Mouse (Mus musculus) cortical plate, adult 2 months (tissue): ENCODE data around the gene Trp63. TPM values are rescaled to one million over a fixed set of nuclear protein-coding genes. Genes with fewer than 3 reads are reported as not detected.

Source experiments
- H3K27ac ChIP-seq: fragments of 200-500 bp; 2 replicates; pipeline ENCODE4 v1.5.1; 2012; ENCODE audit warnings: low read length, control low read depth, inconsistent platforms; ENCODE audit not compliant: insufficient read depth
- H3K4me1 ChIP-seq: fragments of 200-500 bp; 2 replicates; pipeline ENCODE4 v1.6.1; 2011; ENCODE audit warnings: low read length; ENCODE audit not compliant: control insufficient read depth, insufficient read depth
- H3K4me3 ChIP-seq: fragments of 200-500 bp; 2 replicates; pipeline ENCODE4 v1.5.1; 2011; ENCODE audit warnings: mild to moderate bottlenecking, low read length, control low read depth; ENCODE audit not compliant: insufficient read depth
- CTCF ChIP-seq: fragments of 200-500 bp; IDR thresholded peaks from 2 replicates; pipeline ENCODE4 v1.5.1; 2011; ENCODE audit warnings: mild to moderate bottlenecking, control low read depth, low read length; ENCODE audit not compliant: insufficient read depth; ENCODE audit errors: extremely low read depth
- POLR2A ChIP-seq: fragments of 200-500 bp; IDR thresholded peaks from 2 replicates; pipeline ENCODE4 v1.6.1; 2011; ENCODE audit warnings: mild to moderate bottlenecking, low read length, control low read depth; ENCODE audit not compliant: insufficient read depth; ENCODE audit errors: extremely low read depth
- polyA plus RNA-seq: library from polyadenylated mRNA; depleted of rRNA; stranded (reverse); fragments of >200 nt; gene quantifications from 2 replicates; pipeline ENCODE4 v1.2.3, GENCODE M21; 2012

Gene Trp63
- polyA plus RNA-seq, 1 experiment = 0.48 TPM

DNA sequence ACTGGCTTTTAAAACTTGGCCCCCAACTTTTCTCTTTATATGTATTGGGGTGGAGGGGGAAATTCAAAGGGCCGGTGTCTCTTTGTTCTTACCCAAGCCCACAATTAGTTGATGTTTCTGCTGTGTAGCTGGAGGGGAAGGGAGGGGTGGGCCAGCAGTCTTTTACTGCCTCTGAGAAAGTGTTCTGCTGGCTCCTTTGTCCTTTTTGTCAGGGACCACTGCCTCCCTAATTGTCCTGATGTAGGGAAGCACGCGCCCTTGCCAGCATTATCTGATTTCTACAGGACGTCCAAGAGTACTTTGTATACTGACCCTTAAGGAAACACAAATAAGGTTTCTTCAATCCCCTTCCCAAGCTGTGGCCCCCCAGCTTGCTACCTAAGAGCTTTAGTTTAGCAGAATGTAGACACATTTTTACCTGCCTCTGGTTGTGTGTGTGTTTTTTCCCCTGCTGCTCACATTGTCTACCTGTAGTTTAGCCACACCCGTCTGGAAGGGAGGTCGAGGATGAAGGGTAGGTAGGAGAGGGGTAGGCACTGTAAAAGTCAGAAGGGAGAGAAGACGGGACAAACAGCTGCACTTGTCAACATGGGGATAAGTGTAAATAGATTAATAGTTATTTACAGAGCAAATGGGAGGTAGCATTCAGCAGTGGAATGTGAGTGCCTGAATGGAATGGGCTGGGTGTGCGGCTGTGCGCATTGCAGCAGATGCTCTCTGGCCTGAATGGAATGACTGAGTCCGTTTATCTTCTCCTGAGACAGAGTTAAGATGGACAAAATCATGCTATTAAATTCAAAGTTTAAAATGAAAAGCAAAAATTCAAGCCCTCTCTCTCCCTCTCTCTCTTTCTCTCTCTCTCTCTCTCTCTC, 134.4 kb downstream of the Trp63 start:
- no peak overlapping the region for H3K4me3 ChIP-seq
- H3K27ac ChIP-seq = no peak overlapping the region
- no peaks in the 10 kb centered on the region for H3K4me1 ChIP-seq
- no peak for TF ChIP-seq POLR2A
- no peak for TF ChIP-seq CTCF

DNA sequence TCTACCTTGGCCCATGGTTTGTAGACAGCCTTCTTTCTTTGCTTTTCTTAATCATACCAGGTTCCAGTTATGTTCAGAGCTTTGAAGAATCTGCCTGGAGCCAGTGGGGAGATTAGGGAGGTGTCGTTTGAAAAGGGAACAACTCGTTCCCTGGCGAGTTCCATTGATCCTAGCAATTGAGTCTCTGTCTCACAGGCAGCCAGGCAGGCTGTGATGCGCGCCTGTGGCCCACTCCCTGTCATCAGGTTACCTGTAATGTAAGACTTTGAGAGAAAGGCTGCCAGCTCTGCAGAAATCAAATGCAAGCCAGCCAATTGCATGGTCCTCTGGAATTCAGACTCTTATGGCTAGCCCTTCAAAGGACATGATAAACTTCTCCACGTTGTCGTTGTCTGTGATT, 142.5 kb downstream of the Trp63 start:
- TF ChIP-seq CTCF (no peak), POLR2A (no peak)
- Histone ChIP-seq H3K27ac (no peak overlapping the region), H3K4me3 (no peak overlapping the region), H3K4me1 (no peaks in the 10 kb centered on the region)

DNA sequence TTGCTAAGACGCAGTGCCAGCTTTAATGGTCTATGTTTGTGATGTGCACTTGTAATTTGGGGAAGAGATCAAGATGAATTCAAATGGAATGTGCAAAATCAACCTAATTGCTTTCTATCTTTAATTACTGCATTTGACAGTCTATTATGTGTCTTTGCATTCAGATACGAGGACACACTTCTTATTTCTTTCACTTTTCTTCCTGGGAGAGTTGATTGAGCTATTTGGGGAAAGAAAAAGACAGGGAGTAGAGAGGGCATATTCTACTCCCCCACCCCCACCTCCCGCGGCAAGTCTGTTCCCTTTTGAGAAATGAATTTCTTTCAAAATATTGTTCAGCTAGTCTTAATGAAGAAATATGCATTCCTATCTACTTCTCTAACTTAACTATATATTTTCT, 149.0 kb downstream of the Trp63 start:
- TF ChIP-seq POLR2A = no peak
- TF ChIP-seq CTCF = no peak
- Histone ChIP-seq H3K4me1 (no peaks in the 10 kb centered on the region), H3K27ac (no peak overlapping the region), H3K4me3 (no peak overlapping the region)

DNA sequence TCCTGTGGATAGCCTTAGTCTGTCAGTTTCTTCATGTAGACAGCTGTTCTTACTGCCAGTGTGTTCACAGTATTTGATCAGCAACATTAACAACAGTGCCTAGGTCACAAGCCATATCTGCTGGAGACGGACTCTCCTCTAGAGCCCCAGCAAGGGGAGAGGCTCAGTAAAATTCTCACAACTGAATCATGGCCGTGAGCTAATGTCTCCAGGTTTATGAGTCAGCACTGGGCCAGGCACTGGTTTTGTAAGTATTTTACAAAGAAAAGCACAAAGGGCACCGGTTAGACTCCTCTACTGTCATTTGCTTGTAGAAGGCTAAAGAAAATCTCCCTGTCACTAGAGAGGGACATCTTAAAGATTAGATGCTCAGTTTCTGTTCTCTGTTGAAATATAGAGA, 151.7 kb downstream of the Trp63 start:
- H3K4me3 ChIP-seq = no peak overlapping the region
- no peaks in the 10 kb centered on the region for H3K4me1 ChIP-seq
- no peak overlapping the region for H3K27ac ChIP-seq
- no peak for TF ChIP-seq CTCF
- TF ChIP-seq POLR2A = no peak

DNA sequence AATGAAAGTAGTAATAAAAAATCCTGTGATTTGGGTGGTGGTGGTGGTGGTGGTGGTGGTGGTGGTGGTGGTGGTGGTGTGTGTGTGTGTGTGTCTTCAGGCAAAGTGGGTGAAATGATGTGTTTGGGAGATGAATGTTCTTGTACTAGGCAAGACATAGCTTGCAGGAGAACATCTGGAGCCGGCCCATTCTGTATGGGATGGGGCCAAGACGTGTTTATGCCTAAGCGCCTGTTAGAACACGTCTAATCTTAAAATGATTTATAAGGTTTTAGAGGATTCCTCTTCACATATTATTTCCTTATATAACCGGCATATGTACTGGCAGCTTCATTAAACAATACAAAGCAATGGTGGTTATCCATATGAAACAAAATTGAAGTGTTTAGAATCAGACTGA, 152.2 kb downstream of the Trp63 start:
- Histone ChIP-seq H3K27ac (no peak overlapping the region), H3K4me3 (no peak overlapping the region)
- no peak for TF ChIP-seq POLR2A
- no peak for TF ChIP-seq CTCF

DNA sequence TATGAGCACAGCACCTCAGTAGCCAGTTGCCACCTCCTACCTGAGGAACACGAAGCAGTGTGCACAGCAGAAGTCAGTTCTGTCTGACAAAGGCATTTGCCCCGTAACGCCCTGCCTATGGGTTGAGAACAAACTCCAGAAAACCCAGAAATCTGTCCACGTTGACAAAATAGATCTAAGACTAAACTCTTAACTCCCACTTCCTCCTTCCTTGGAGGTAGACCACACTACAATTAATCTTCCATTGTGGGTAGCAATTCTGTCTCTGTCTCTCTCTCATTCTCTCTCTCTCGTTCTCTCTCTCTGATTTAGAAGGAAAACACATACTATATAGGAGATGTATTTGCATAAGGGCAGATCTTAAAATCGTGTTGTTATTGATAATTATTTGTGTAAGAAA, 159.4 kb downstream of the Trp63 start:
- Histone ChIP-seq H3K27ac (no peak overlapping the region), H3K4me1 (no peaks in the 10 kb centered on the region), H3K4me3 (no peak overlapping the region)
- TF ChIP-seq CTCF (no peak), POLR2A (no peak)

More for the DNA sequence above, 152.2 kb downstream of the Trp63 start:
- H3K4me1 ChIP-seq = no peaks in the 10 kb centered on the region

DNA sequence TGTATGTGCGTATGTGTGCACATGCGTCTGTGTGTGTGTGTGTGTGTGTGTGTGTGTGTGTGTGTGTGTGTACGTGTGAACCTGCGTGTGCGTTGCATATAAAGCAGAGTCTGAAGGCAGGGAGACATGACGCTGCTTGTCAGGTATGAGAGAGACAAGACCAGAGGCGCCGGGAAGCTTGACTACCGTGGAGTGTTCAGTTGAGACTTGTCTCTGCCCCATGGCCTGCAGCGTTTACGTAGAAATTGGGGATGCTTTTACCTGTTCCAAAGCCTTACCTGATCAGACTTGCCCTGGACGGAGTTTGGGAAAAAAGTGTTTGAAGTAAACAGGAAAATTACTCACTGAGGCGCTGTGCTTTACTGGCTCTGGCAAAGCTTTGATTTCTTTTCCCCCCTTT, 160.1 kb downstream of the Trp63 start:
- H3K27ac ChIP-seq = no peak overlapping the region
- H3K4me1 ChIP-seq = no peaks in the 10 kb centered on the region
- no peak for TF ChIP-seq POLR2A
- TF ChIP-seq CTCF = no peak
- no peak overlapping the region for H3K4me3 ChIP-seq

DNA sequence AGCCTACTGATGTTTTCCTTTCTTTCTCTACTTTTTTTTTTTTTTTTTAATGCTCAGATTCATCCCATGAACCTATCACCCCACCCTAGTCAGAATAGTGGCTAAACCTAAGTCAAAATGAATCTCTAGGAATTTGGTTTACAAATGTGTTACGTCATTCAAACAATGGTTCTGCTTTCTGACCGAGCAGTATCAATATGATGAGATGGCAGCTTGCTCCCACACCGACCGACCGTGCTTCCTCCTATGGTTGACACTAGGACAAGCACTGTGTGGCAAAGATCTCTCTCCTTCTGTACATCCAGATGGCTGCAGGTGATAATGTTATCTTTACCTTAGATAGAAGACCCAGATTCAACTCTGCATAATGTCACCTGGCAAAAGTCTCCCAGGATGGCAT, 163.0 kb downstream of the Trp63 start:
- no peak overlapping the region for H3K27ac ChIP-seq
- H3K4me3 ChIP-seq = no peak overlapping the region
- no peaks in the 10 kb centered on the region for H3K4me1 ChIP-seq
- TF ChIP-seq POLR2A (no peak), CTCF (no peak)

DNA sequence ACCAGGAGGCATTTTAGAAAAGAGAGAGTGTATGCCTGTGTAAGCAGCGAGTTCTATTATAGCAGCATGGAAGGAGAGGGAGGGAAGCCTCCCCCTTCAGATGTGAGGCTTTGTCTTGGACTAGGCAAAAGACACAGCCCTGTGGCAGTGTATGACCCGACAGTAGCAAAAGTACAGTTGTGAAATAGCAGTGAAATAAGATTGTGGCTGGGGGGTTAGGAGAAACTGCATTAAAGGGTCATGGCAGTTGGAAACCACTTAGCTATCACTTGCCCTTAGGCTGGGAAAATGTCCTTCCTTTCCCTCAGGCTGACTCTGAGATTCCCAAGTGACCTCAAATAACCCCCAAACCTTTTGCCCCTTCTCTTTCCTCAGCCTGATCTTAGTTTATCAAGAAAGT, 164.9 kb downstream of the Trp63 start:
- Histone ChIP-seq H3K27ac (no peak overlapping the region), H3K4me3 (no peak overlapping the region), H3K4me1 (no peaks in the 10 kb centered on the region)
- no peak for TF ChIP-seq CTCF
- no peak for TF ChIP-seq POLR2A
